Mouse (Mus musculus) stomach, postnatal 0 days (tissue): Measurements from ENCODE around the gene Ctnna3.

Experiments used
- CTCF ChIP-seq: IDR thresholded peaks from 2 replicates; pipeline ENCODE4 v1.5.1; 2016; ENCODE audit warnings: antibody characterized with exemption, low read depth, mild to moderate bottlenecking, moderate library complexity
- EP300 ChIP-seq: optimal IDR thresholded peaks from 2 replicates; pipeline ENCODE3; 2016; ENCODE audit warnings: antibody characterized with exemption

GRCm38 (mm10) chr10:63428243-63429022 is 1.5 kb upstream of the Ctnna3 start:
- TF ChIP-seq EP300: no peak
- TF ChIP-seq CTCF: no peak
